18 mouse cellular contexts compared by ENCODE assay signal in the genomic region with DNA sequence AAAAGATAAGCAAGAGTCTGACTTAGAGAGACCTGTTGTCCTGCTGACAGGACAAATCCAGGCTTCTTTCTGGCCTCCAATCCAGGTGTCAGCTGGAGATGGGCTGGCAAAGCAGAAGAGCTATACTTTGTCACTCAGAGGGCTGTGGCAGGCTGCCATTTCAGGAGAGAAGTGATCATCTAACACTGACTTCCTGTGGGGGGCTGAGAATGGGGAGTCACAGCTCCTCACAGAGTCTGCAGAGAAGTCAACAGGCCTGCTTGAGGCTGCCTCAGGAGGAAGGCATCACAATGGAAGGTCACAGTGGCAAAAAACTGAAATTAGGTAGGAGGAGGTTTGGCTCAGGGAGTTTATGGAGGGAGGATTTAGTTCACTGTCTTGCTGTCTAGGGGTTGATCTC. TPM values are rescaled to one million over a fixed set of nuclear protein-coding genes. Genes with fewer than 3 reads are reported as not detected.
A peak's percentile ranks its signal among the peaks of the same experiment; 100 is the strongest.
DNase-seq lines count a peak whose midpoint lies in the region; ATAC-seq and TF ChIP-seq lines count a peak whose summit lies in the region.
"Had no signal": no experiment of that assay in that cellular context is flagged by ENCODE, and none has a peak within 500 bp of the region (broad histone marks: within the 10 kb centered on the region; RNA-seq: fewer than 3 reads in every experiment).

No protein-coding gene starts in this region.

- no peak overlapping the region for H3K27ac ChIP-seq in kidney, adult 2 months (ENCODE audit: insufficient read depth, low read depth, low read length)
- H3K27ac ChIP-seq in intestine, postnatal 0 days (ENCODE audit: low read depth, low read length), result no peak overlapping the region
- H3K27ac ChIP-seq: embryonic facial prominence, embryonic 15.5 days; forebrain, embryonic 15.5 days; heart, adult 2 months; hindbrain, embryonic 15.5 days; limb, embryonic 12.5 days had no signal

- TF ChIP-seq POLR2A in kidney, adult 2 months (IDR thresholded peaks at IDR 0.05; ENCODE audit: low read depth, low read length), result no peak

- H3K4me3 ChIP-seq in kidney, adult 2 months (ENCODE audit: insufficient read depth, low read depth, low read length), result no peak overlapping the region
- no peak overlapping the region for H3K4me3 ChIP-seq in intestine, postnatal 0 days (ENCODE audit: low read depth, low read length)
- H3K4me3 ChIP-seq: embryonic facial prominence, embryonic 15.5 days; forebrain, embryonic 15.5 days; heart, adult 2 months; hindbrain, embryonic 15.5 days; limb, embryonic 12.5 days had no signal

- H3K4me1 ChIP-seq in kidney, adult 2 months (ENCODE audit: control insufficient read depth, insufficient read depth, low read length), result no peaks in the 10 kb centered on the region
- no peaks in the 10 kb centered on the region for H3K4me1 ChIP-seq in intestine, postnatal 0 days (replicated peaks; ENCODE audit: control insufficient read depth, insufficient read depth, low read length)
- H3K4me1 ChIP-seq: embryonic facial prominence, embryonic 15.5 days; forebrain, embryonic 15.5 days; hindbrain, embryonic 15.5 days; limb, embryonic 12.5 days had no signal

- no peak overlapping the region for H3K9ac ChIP-seq in intestine, postnatal 0 days (ENCODE audit: low read depth, low read length)
- H3K9ac ChIP-seq: embryonic facial prominence, embryonic 15.5 days; forebrain, embryonic 15.5 days; hindbrain, embryonic 15.5 days; limb, embryonic 12.5 days; liver, postnatal 0 days had no signal

- H3K9me3 ChIP-seq in intestine, postnatal 0 days (ENCODE audit: control insufficient read depth), result no peaks in the 10 kb centered on the region
- H3K9me3 ChIP-seq: embryonic facial prominence, embryonic 15.5 days; forebrain, embryonic 15.5 days; hindbrain, embryonic 15.5 days; limb, embryonic 12.5 days had no signal

- ATAC-seq in intestine, postnatal 0 days, result no peak
- ATAC-seq: forebrain, embryonic 15.5 days; liver, postnatal 0 days had no signal

- peak; percentile 1 for DNase-seq in cerebellum, postnatal 14 days
- no peak for DNase-seq in cerebellum, adult 9-11 months
- peak; percentile 1 for DNase-seq in kidney, postnatal 14 days
- DNase-seq in kidney, adult 2 months, result no peak
- DNase-seq in thymus, postnatal 14 days, result peak; percentile 7
- no peak for DNase-seq in thymus, postnatal 10 days (ENCODE audit: low spot score in 2 of 2)
- DNase-seq in ovary, postnatal 14 days (ENCODE audit: low spot score), result no peak
- DNase-seq: cerebellum, adult 11 months; heart, adult 2 months; kidney, adult 18-20 months; liver, postnatal 0 days; lung, postnatal 4 days; midbrain, embryonic 14.5 days had no signal

- H3K36me3 ChIP-seq in kidney, adult 2 months (ENCODE audit: control insufficient read depth, insufficient read depth, low read length), result no peaks in the 10 kb centered on the region
- no peaks in the 10 kb centered on the region for H3K36me3 ChIP-seq in intestine, postnatal 0 days (ENCODE audit: control insufficient read depth, insufficient read depth)
- H3K36me3 ChIP-seq: embryonic facial prominence, embryonic 15.5 days; forebrain, embryonic 15.5 days; hindbrain, embryonic 15.5 days; limb, embryonic 12.5 days had no signal

- no peak for TF ChIP-seq CTCF in kidney, adult 2 months (conservative IDR thresholded peaks at IDR 0.05; ENCODE audit: insufficient read depth, insufficient read length, low read depth, low read length)
- no peak for TF ChIP-seq CTCF in intestine, postnatal 0 days (IDR thresholded peaks at IDR 0.05; ENCODE audit: low read depth)

- H3K27me3 ChIP-seq in kidney, adult 2 months (replicated peaks; ENCODE audit: control insufficient read depth, insufficient read depth, low read length), result no peaks in the 10 kb centered on the region
- H3K27me3 ChIP-seq in intestine, postnatal 0 days (replicated peaks; ENCODE audit: control insufficient read depth, insufficient read depth, low read length), result no peaks in the 10 kb centered on the region
- H3K27me3 ChIP-seq: embryonic facial prominence, embryonic 15.5 days; forebrain, embryonic 15.5 days; hindbrain, embryonic 15.5 days; limb, embryonic 12.5 days had no signal

- H3K4me2 ChIP-seq in intestine, postnatal 0 days (replicated peaks; ENCODE audit: low read depth), result no peak overlapping the region
- H3K4me2 ChIP-seq: embryonic facial prominence, embryonic 15.5 days; forebrain, embryonic 15.5 days; hindbrain, embryonic 15.5 days; limb, embryonic 12.5 days had no signal

RNA-seq across cellular contexts. Expression of a gene that starts 53.2 kb away (rescaled TPM):
- not detected in 2 replicates for polyA plus RNA-seq in kidney, adult 2 months (2012; rRNA removed)
- polyA plus RNA-seq in intestine, postnatal 0 days (2015; fragmentation: Nextera tagmentation; extraction: Ambion mirVana), result not detected in 2 replicates
- polyA plus RNA-seq: embryonic facial prominence, embryonic 15.5 days; forebrain, embryonic 15.5 days; hindbrain, embryonic 15.5 days; limb, embryonic 12.5 days; liver, postnatal 0 days; midbrain, embryonic 14.5 days had no signal

Comparison
In these comparisons a context has a peak if more than half of its experiments do, and no peak if none do; other contexts are left out.
1. DNase-seq: peak in cerebellum, postnatal 14 days (2 of 2), kidney, postnatal 14 days (single experiment) and thymus, postnatal 14 days (single experiment); none in cerebellum, adult 9-11 months (single experiment), kidney, adult 2 months (single experiment), thymus, postnatal 10 days (0 of 2) and ovary, postnatal 14 days (single experiment).